Mouse (Mus musculus): ENCODE measurements around the gene Ube2k. TPM values are rescaled to one million over a fixed set of nuclear protein-coding genes. Genes with fewer than 3 reads are reported as not detected.
A peak's percentile ranks its signal among the peaks of the same experiment; 100 is the strongest.

Gene Ube2k
- total RNA-seq (2012; rRNA removed) (52.9 and 65.5 TPM in 2 replicates), polyA plus RNA-seq (2012; ENCODE audit: insufficient read depth in 1 of 2, insufficient read length in 2 of 2, low read depth in 1 of 2, low replicate concordance in 2 of 2, missing spikeins in 1 of 2) (100 to 1,000 TPM in 1 of 2 experiments, not detected in 1; 231 TPM)

DNA sequence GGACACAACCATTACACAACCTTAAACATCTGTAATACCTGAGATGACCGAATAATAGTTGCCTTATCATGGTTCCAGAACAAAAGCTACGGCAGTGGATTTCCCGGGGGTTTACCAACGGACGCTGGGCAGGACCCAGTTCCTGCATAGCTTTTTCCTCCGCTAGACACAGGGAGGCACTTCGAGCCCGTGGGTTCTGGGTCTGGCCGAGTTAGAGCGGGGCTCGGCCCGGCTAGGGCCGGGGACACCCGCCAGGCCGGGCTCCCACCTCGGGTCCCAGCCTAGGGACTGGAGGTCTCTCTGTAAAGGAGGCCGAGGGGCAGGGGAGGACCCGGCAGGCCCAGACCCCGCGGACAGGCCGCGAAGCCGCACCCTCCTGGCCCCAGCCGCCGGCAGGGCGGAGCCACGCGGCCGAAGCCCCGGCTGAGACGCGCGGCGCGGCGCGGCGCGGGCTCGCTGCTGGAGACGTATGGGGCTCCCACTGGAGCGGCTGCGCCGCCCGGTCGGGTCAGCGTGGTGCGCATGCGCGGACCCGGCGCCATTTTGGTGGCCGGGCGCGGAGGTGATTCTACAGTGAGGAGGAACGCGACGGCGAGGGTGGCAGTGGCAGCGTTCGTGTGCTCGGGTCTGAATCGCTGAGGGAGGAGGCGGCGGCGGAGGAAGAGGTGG is at the start of gene Ube2k, which contains the start of gene Smim14:
Ube2k (plus strand) TSS at position 483 of the 669 bp plus-strand sequence.
Smim14 (minus strand) TSS at position 434 of the 669 bp plus-strand sequence.
- H3K27me3 ChIP-seq (ENCODE audit: control insufficient read depth in 1 of 2, insufficient read depth in 2 of 2, low read length in 2 of 2) = no peaks in the 10 kb centered on the region
- peaks cover 42% of the 10 kb centered on the region for H3K79me2 ChIP-seq (ENCODE audit: control insufficient read depth, insufficient read depth, low read length, poor library complexity)
- peak within 1 kb of the TSS; percentile 98 for H3K9ac ChIP-seq (ENCODE audit: control insufficient read depth, low read depth, low read length, poor library complexity, severe bottlenecking)
- peaks cover 6 to 18% of the 10 kb centered on the region in 2 experiments for H3K4me1 ChIP-seq (ENCODE audit: control insufficient read depth in 1 of 2, insufficient read depth in 2 of 2, low read length in 2 of 2)
- peak within 1 kb of the TSS; percentile 94 for H3K27ac ChIP-seq (ENCODE audit: control insufficient read depth, low read depth, low read length)
- peaks cover 2 to 35% of the 10 kb centered on the region in 2 experiments for H3K36me3 ChIP-seq (ENCODE audit: control insufficient read depth in 1 of 2, insufficient read depth in 2 of 2, low read length in 2 of 2)
- peak; percentile 92 for DNase-seq (ENCODE audit: low read depth, low spot score)
- peak within 1 kb of the TSS; percentile 82 to 100 for H3K4me3 ChIP-seq (ENCODE audit: control insufficient read depth in 1 of 2, insufficient read depth in 1 of 2, low read depth in 2 of 2, low read length in 2 of 2)
- no peaks in the 10 kb centered on the region for H3K9me3 ChIP-seq (replicated peaks; ENCODE audit: insufficient read depth, low read length)
- TF ChIP-seq POLR2A (IDR thresholded peaks at IDR 0.05; ENCODE audit: control insufficient read depth in 1 of 2, insufficient read depth in 1 of 2, low read depth in 1 of 2, low read length in 2 of 2, poor library complexity in 1 of 2) (peak; percentile 89 to 91), ZKSCAN1 (IDR thresholded peaks at IDR 0.05; ENCODE audit: low read depth, low read length) (no peak), NELFE (IDR thresholded peaks at IDR 0.05; ENCODE audit: low read depth, low read length) (peak; percentile 93), MYB (IDR thresholded peaks at IDR 0.05; ENCODE audit: low read depth, low read length) (no peak), SIN3A (IDR thresholded peaks at IDR 0.05; ENCODE audit: low read length) (peak; percentile 72), GABPA (IDR thresholded peaks at IDR 0.05; ENCODE audit: low read depth, low read length) (no peak), GATA1 (IDR thresholded peaks at IDR 0.05; ENCODE audit: low read depth, low read length) (no peak), ZMIZ1 (IDR thresholded peaks at IDR 0.05; ENCODE audit: low read depth, low read length) (peak; percentile 90), KAT2A (conservative IDR thresholded peaks at IDR 0.05; ENCODE audit: low read depth, low read length) (no peak; the same call in 1 of the 2 replicates), TBP (IDR thresholded peaks at IDR 0.05; ENCODE audit: low read depth, low read length) (no peak), BHLHE40 (IDR thresholded peaks at IDR 0.05; ENCODE audit: borderline replicate concordance, low read depth, low read length) (no peak), MAZ (IDR thresholded peaks at IDR 0.05; ENCODE audit: low read depth, low read length) (no peak), USF1 (IDR thresholded peaks at IDR 0.05; ENCODE audit: low read depth, low read length) (no peak), SMC3 (IDR thresholded peaks at IDR 0.05; ENCODE audit: low read depth, low read length) (0 out of 2 replicates have a peak, but pooled peaks have one; percentile 6), MAX (IDR thresholded peaks at IDR 0.05; ENCODE audit: low read length) (peak; percentile 71), CHD2 (IDR thresholded peaks at IDR 0.05; ENCODE audit: low read length) (no peak), ZNF384 (IDR thresholded peaks at IDR 0.05; ENCODE audit: low read depth, low read length) (no peak), HCFC1 (IDR thresholded peaks at IDR 0.05; ENCODE audit: low read depth, low read length) (peak; percentile 66), MEF2A (IDR thresholded peaks at IDR 0.05; ENCODE audit: extremely low read depth, insufficient replicate concordance, low read depth, low read length, poor library complexity, severe bottlenecking) (no peak), CTCF (IDR thresholded peaks at IDR 0.05 in 2 of 3, conservative IDR thresholded peaks at IDR 0.05 in 1 of 3; ENCODE audit: control insufficient read depth in 1 of 3, insufficient read depth in 1 of 3, low read depth in 2 of 3, low read length in 3 of 3, poor library complexity in 1 of 3, severe bottlenecking in 1 of 3) (peak in 1 of 3 experiments; percentile 16; a peak in 2 of 6 replicates), MXI1 (IDR thresholded peaks at IDR 0.05; ENCODE audit: low read depth, low read length) (peak; percentile 32), ELF1 (IDR thresholded peaks at IDR 0.05; ENCODE audit: low read depth, low read length) (0 out of 2 replicates have a peak, but pooled peaks have one; percentile 23), ETS1 (IDR thresholded peaks at IDR 0.05; ENCODE audit: low read depth, low read length) (0 out of 2 replicates have a peak, but pooled peaks have one; percentile 17), E2F4 (IDR thresholded peaks at IDR 0.05; ENCODE audit: borderline replicate concordance, low read depth, low read length) (no peak), JUND (IDR thresholded peaks at IDR 0.05; ENCODE audit: low read depth, low read length) (no peak), TCF12 (IDR thresholded peaks at IDR 0.05; ENCODE audit: low read depth, low read length) (peak; percentile 52), POLR2AphosphoS2 (IDR thresholded peaks at IDR 0.05; ENCODE audit: low read length) (peak; percentile 92), NRF1 (IDR thresholded peaks at IDR 0.05; ENCODE audit: insufficient read depth, low read depth, low read length, poor library complexity, severe bottlenecking) (peak; percentile 88), UBTF (IDR thresholded peaks at IDR 0.05; ENCODE audit: borderline replicate concordance, insufficient read depth, low read depth, low read length) (0 out of 2 replicates have a peak, but pooled peaks have one; percentile 79), EP300 (IDR thresholded peaks at IDR 0.05; ENCODE audit: low read depth in 1 of 2, low read length in 2 of 2) (0 out of 4 replicates have a peak, but pooled peaks of 1 of the 2 experiments have one; percentile 2), CHD1 (IDR thresholded peaks at IDR 0.05; ENCODE audit: low read depth, low read length) (peak; percentile 85), ZC3H11A (IDR thresholded peaks at IDR 0.05; ENCODE audit: low read depth, low read length) (no peak), MAFK (IDR thresholded peaks at IDR 0.05; ENCODE audit: borderline replicate concordance, low read depth, low read length) (no peak), USF2 (IDR thresholded peaks at IDR 0.05; ENCODE audit: borderline replicate concordance in 1 of 2, insufficient read depth in 1 of 2, low read depth in 1 of 2, low read length in 2 of 2) (no peak), RAD21 (IDR thresholded peaks at IDR 0.05; ENCODE audit: low read depth, low read length) (no peak; the same call in 1 of the 2 replicates)
